Mouse (Mus musculus) embryonic facial prominence, embryonic 10.5 days (tissue): ENCODE data around the gene Kdelr3. TPM values are rescaled to one million over a fixed set of nuclear protein-coding genes. Genes with fewer than 3 reads are reported as not detected.
A peak's percentile ranks its signal among the peaks of the same experiment; 100 is the strongest.

Experiments used
- DNase-seq: peaks from one replicate; pipeline ENCODE4 v3.0.0-alpha.2; 2017; ENCODE audit warnings: low spot score
- H3K27ac ChIP-seq: fragments of 300-500 bp; sonication (generic); replicated peaks from 2 replicates; pipeline ENCODE4 v1.5.1; 2016; ENCODE audit warnings: mild to moderate bottlenecking
- H3K27me3 ChIP-seq: fragments of 300-500 bp; sonication (generic); replicated peaks from 2 replicates; pipeline ENCODE4 v1.6.1; 2016; ENCODE audit warnings: low read depth, mild to moderate bottlenecking; ENCODE audit not compliant: poor library complexity, severe bottlenecking
- H3K36me3 ChIP-seq: fragments of 300-500 bp; sonication (generic); replicated peaks from 2 replicates; pipeline ENCODE4 v1.6.1; 2016; ENCODE audit warnings: mild to moderate bottlenecking, moderate library complexity
- H3K4me1 ChIP-seq: fragments of 300-500 bp; sonication (generic); 2 replicates; pipeline ENCODE4 v1.6.1; 2016
- H3K4me3 ChIP-seq: fragments of 300-500 bp; sonication (generic); 2 replicates; pipeline ENCODE4 v1.5.1; 2016; ENCODE audit warnings: mild to moderate bottlenecking, moderate library complexity
- H3K9me3 ChIP-seq: fragments of 300-500 bp; sonication (generic); 2 replicates; pipeline ENCODE4 v1.6.1; 2016; ENCODE audit warnings: mild to moderate bottlenecking
- WGBS: fragments of 180-500 bp; shearing (Covaris S2); methylation state at CpG from one replicate; pipeline ENCODE4 v1.1.7; 2016; 5-methylcytosine and 5-hydroxymethylcytosine counted together
- microRNA-seq: library from miRNA; unstranded; fragments of <30 nt; microRNA quantifications from one replicate; pipeline ENCODE4, GENCODE M21; 2017
- polyA plus RNA-seq: library from polyadenylated mRNA; unstranded; fragments of >200 nt; fragmentation: Nextera tagmentation; extraction: Ambion mirVana; gene quantifications from 2 replicates; pipeline ENCODE4 v1.2.1, GENCODE M21; 2016

Gene Kdelr3
- polyA plus RNA-seq, 1 experiment from 2014 or later: 8.8 TPM

GRCm38 (mm10) chr15:79547289-79547820 is 31.1 kb downstream of the Kdelr3 start:
- peaks cover 25% of the 10 kb centered on the region for H3K4me1 ChIP-seq
- DNase-seq: no peak
- WGBS: 76% methylated on average over 17 of the region's 17 CpGs

GRCm38 (mm10) chr15:79548226-79548625 is 32.0 kb downstream of the Kdelr3 start:
- WGBS: 92% methylated on average over 2 of the region's 2 CpGs
- DNase-seq: no peak
- Histone ChIP-seq H3K27me3 (0 out of 2 replicates have a peak, but pooled peaks cover 4% of the 10 kb centered on the region), H3K9me3 (no peaks in the 10 kb centered on the region), H3K4me3 (no peak overlapping the region), H3K4me1 (peaks cover 25% of the 10 kb centered on the region), H3K36me3 (peaks cover 18% of the 10 kb centered on the region), H3K27ac (no peak overlapping the region)

More at GRCm38 (mm10) chr15:79547289-79547820, 31.1 kb downstream of the Kdelr3 start:
- Histone ChIP-seq H3K9me3 (no peaks in the 10 kb centered on the region), H3K27me3 (0 out of 2 replicates have a peak, but pooled peaks cover 2% of the 10 kb centered on the region), H3K4me3 (peak overlapping the region; percentile 96), H3K27ac (peak overlapping the region; percentile 100), H3K36me3 (peaks cover 27% of the 10 kb centered on the region)

- Histone ChIP-seq H3K4me1 (peaks cover under 1% of the 10 kb centered on the region; the same call in 1 of the 2 replicates), H3K27me3 (0 out of 2 replicates have a peak, but pooled peaks cover 4% of the 10 kb centered on the region), H3K27ac (no peak overlapping the region), H3K4me3 (no peak overlapping the region), H3K9me3 (no peaks in the 10 kb centered on the region), H3K36me3 (no peaks in the 10 kb centered on the region)
- DNase-seq: no peak
- WGBS: 79% methylated on average over 5 of the region's 5 CpGs
Observed at GRCm38 (mm10) chr15:79552566-79552965, 36.4 kb downstream of the Kdelr3 start.

GRCm38 (mm10) chr15:79559649-79560048 is 43.4 kb downstream of the Kdelr3 start:
- Histone ChIP-seq H3K9me3 (no peaks in the 10 kb centered on the region), H3K27me3 (no peaks in the 10 kb centered on the region), H3K4me1 (no peaks in the 10 kb centered on the region), H3K36me3 (no peaks in the 10 kb centered on the region), H3K4me3 (no peak overlapping the region), H3K27ac (no peak overlapping the region)
- no peak for DNase-seq
- 73% methylated on average over 3 of the region's 3 CpGs for WGBS

- H3K36me3 ChIP-seq: no peaks in the 10 kb centered on the region
- WGBS: 87% methylated on average over 9 of the region's 9 CpGs
- H3K27me3 ChIP-seq: no peaks in the 10 kb centered on the region
- no peak overlapping the region for H3K27ac ChIP-seq
- H3K9me3 ChIP-seq: no peaks in the 10 kb centered on the region
- no peak for DNase-seq
- no peaks in the 10 kb centered on the region for H3K4me1 ChIP-seq
- H3K4me3 ChIP-seq: no peak overlapping the region
Observed at GRCm38 (mm10) chr15:79562417-79562816, 46.2 kb downstream of the Kdelr3 start.

- Histone ChIP-seq H3K4me1 (no peaks in the 10 kb centered on the region), H3K4me3 (no peak overlapping the region), H3K36me3 (no peaks in the 10 kb centered on the region), H3K9me3 (no peaks in the 10 kb centered on the region), H3K27ac (no peak overlapping the region), H3K27me3 (no peaks in the 10 kb centered on the region)
- WGBS: 56% methylated on average over 1 of the region's 1 CpGs
- DNase-seq: no peak
Observed at GRCm38 (mm10) chr15:79575543-79576222, 59.5 kb downstream of the Kdelr3 start.

- Histone ChIP-seq H3K36me3 (no peaks in the 10 kb centered on the region), H3K27ac (no peak overlapping the region), H3K4me1 (no peaks in the 10 kb centered on the region), H3K9me3 (no peaks in the 10 kb centered on the region), H3K4me3 (no peak overlapping the region), H3K27me3 (no peaks in the 10 kb centered on the region)
- DNase-seq: no peak
- WGBS: 95% methylated on average over 2 of the region's 2 CpGs
Observed at GRCm38 (mm10) chr15:79576947-79577346, 60.7 kb downstream of the Kdelr3 start.

Small RNA genes lying within 50 kb of the gene (microRNA-seq; reads per million reads assigned to microRNA genes)
- not detected for gene Gm44302

Other genes with a start within 250 kb of the Kdelr3 start
- 2.5 and 6.0 TPM in 2 replicates for gene Baiap2l2, start 230.9 kb upstream of the Kdelr3 start, polyA plus RNA-seq
- 18.4 and 20.4 TPM in 2 replicates for gene Pla2g6, start 188.0 kb upstream of the Kdelr3 start, polyA plus RNA-seq
- gene Maff, start 169.8 kb upstream of the Kdelr3 start, polyA plus RNA-seq: 1.2 and 1.8 TPM in 2 replicates
- 57.7 and 58.9 TPM in 2 replicates for gene Tmem184b, start 112.8 kb upstream of the Kdelr3 start, polyA plus RNA-seq
- gene Csnk1e, start 60.8 kb upstream of the Kdelr3 start, polyA plus RNA-seq: 143 and 156 TPM in 2 replicates
- not detected in 2 replicates for gene Kcnj4, start 11.2 kb upstream of the Kdelr3 start, polyA plus RNA-seq
- 43.7 and 44.9 TPM in 2 replicates for gene Ddx17, start 30.3 kb downstream of the Kdelr3 start, polyA plus RNA-seq
- gene Dmc1, start 88.7 kb downstream of the Kdelr3 start, polyA plus RNA-seq: 1.2 and 1.4 TPM in 2 replicates
- gene Fam227a, start 142.5 kb downstream of the Kdelr3 start, polyA plus RNA-seq: 2.0 and 2.3 TPM in 2 replicates
- gene Cby1, start 142.8 kb downstream of the Kdelr3 start, polyA plus RNA-seq: 60.3 and 69.6 TPM in 2 replicates
- gene Tomm22, start 154.4 kb downstream of the Kdelr3 start, polyA plus RNA-seq: 250 and 258 TPM in 2 replicates
- gene Josd1, start 171.5 kb downstream of the Kdelr3 start, polyA plus RNA-seq: 22.9 and 23.9 TPM in 2 replicates
- gene Gtpbp1, start 174.4 kb downstream of the Kdelr3 start, polyA plus RNA-seq: 47.7 and 51.6 TPM in 2 replicates
- 2.4 and 3.4 TPM in 2 replicates for gene Sun2, start 226.1 kb downstream of the Kdelr3 start, polyA plus RNA-seq